Mouse (Mus musculus): ENCODE data around the gene Slc6a8. TPM values are rescaled to one million over a fixed set of nuclear protein-coding genes. Genes with fewer than 3 reads are reported as not detected.

Gene Slc6a8
- total RNA-seq, 2 experiments from 2014 or later = 130 to 145 TPM

DNA sequence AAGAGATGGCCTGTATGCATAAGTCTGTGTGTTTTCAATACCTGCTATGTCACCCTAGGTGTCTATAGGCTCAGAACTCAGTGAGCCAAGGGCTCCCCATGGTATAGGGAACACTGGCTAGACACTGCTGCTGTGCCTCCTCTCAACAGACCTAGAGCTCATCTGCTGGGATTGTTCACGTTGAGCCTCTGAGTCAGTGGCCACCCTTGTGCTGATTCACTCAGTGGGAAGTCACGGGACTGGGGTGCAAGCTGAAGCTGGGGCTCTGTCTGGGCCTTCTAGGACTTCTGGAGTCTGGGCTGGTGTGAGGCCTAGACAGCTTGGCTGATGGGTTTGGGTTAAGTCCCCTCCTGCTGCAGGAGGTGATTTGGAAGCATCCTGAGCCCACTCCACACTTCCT is 2.3 kb downstream of the Slc6a8 start:
- DNase-seq = no peak
- intact Hi-C loops (cut with DNase I) = loop anchor here (10.0 kb wide), 1 partner anchor 410 kb away; no protein-coding TSS in a partner anchor

DNA sequence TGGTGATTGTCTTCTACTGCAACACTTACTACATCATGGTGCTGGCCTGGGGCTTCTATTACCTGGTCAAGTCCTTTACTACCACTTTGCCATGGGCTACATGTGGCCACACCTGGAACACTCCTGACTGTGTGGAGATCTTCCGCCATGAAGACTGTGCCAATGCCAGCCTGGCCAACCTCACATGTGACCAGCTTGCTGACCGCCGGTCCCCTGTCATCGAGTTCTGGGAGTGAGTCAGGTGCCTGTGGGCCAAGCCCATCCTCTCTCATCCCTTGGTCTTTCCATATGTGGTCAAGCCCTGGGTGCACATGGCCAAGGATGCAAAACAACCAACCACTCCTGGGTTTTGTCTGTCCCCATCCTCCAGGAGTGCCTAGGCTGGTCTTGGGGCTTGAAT is 3.7 kb downstream of the Slc6a8 start:
- intact Hi-C loops (cut with DNase I) = loop anchor here (10.0 kb wide), 1 partner anchor 408 kb away; no protein-coding TSS in a partner anchor

GRCm38 (mm10) chrX:73684156-73684555 is 11.2 kb downstream of the Slc6a8 start:
- no peak for DNase-seq
- intact Hi-C loops (cut with DNase I) = no loop called here

More for the DNA sequence above, 3.7 kb downstream of the Slc6a8 start:
- DNase-seq = no peak

GRCm38 (mm10) chrX:73684978-73685377 is 12.0 kb downstream of the Slc6a8 start:
- intact Hi-C loops (cut with DNase I) = no loop called here
- DNase-seq = no peak

- intact Hi-C loops (cut with DNase I) = no loop called here
These were observed 12.7 kb downstream of the Slc6a8 start for GRCm38 (mm10) chrX:73685629-73686028.

DNA sequence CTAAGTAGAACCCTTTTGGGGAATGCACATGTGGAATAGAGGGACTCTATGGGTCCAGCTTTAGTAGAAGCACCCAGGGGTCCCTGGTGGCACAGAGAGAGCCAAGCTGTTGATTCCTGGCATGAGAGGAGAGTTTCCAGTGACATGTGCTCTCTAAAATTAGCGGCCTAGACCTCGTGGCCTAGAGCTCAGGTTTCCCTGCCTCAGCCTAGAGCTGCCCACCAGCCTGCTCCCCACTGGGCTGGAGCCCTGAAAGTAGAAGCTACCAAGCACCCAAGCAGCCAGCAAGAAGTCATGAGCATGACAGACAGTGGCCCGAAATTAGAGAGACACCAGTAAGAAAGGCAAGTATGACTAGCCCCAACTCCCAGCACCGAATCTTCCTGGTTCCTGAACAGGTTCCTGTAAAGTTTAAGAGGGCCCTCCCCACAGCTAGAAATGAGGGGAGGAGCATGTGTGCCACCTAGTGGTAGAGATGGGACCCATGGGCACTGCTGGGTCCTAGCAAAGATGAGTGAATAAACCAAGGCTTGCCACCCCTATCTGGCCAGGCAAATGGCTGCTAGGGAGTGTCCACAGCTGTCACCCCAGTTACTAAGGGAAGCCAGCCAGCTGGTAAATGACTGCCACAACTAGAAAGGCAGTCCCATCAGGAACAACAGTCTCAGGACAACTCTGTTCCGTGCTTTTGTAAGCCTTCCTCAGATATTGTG is 18.1 kb downstream of the Slc6a8 start:
- intact Hi-C loops (cut with DNase I) = no loop called here
- peak; percentile 54 to 58 for DNase-seq

More at GRCm38 (mm10) chrX:73685629-73686028, 12.7 kb downstream of the Slc6a8 start:
- DNase-seq = peak in 1 of 2 experiments; percentile 21

GRCm38 (mm10) chrX:73700472-73700871 is 27.5 kb downstream of the Slc6a8 start:
- no peak for DNase-seq
- intact Hi-C loops (cut with DNase I) = no loop called here

- intact Hi-C loops (cut with DNase I) = loop anchor here (2.0 to 5.0 kb wide), 2 partner anchors 45 to 202 kb away; no protein-coding TSS in a partner anchor
These were observed 42.6 kb downstream of the Slc6a8 start for GRCm38 (mm10) chrX:73715476-73716108.

GRCm38 (mm10) chrX:73716109-73716661 is 43.2 kb downstream of the Slc6a8 start, which contains the start of the genes Bcap31 and Abcd1:
TSS of gene Bcap31 (minus strand) at chrX:73716175.
TSS of gene Abcd1 (plus strand) at chrX:73716597.
- peak; percentile 91 to 93 for DNase-seq
- intact Hi-C loops (cut with DNase I) = loop anchor here (5.0 kb wide), 1 partner anchor 201 kb away; no protein-coding TSS in a partner anchor

More at GRCm38 (mm10) chrX:73715476-73716108, 42.6 kb downstream of the Slc6a8 start:
- peak; percentile 13 to 31 for DNase-seq

GRCm38 (mm10) chrX:73716709-73717545 is 44.0 kb downstream of the Slc6a8 start:
- DNase-seq = peak in 1 of 2 experiments; percentile 15

DNA sequence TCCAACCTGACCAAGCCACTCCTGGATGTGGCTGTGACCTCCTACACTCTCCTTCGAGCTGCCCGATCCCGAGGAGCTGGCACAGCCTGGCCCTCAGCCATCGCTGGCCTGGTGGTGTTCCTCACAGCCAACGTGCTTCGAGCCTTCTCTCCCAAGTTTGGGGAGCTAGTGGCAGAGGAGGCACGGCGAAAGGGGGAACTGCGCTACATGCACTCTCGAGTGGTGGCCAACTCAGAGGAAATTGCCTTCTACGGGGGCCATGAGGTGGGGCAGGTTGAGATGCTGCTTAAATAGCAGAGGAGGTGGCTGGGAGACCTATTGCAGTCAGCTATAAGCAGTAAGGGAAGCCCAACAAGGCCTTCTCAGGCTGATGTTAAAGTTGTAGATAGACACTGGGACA is 44.7 kb downstream of the Slc6a8 start:
- intact Hi-C loops (cut with DNase I) = loop anchor here (2.0 to 5.0 kb wide), 2 partner anchors 71 to 200 kb away; no protein-coding TSS in a partner anchor
- DNase-seq = peak; percentile 26 to 37

More at GRCm38 (mm10) chrX:73716709-73717545, 44.0 kb downstream of the Slc6a8 start:
- intact Hi-C loops (cut with DNase I) = loop anchor here (5.0 kb wide), 1 partner anchor 200 kb away; no protein-coding TSS in a partner anchor

DNA sequence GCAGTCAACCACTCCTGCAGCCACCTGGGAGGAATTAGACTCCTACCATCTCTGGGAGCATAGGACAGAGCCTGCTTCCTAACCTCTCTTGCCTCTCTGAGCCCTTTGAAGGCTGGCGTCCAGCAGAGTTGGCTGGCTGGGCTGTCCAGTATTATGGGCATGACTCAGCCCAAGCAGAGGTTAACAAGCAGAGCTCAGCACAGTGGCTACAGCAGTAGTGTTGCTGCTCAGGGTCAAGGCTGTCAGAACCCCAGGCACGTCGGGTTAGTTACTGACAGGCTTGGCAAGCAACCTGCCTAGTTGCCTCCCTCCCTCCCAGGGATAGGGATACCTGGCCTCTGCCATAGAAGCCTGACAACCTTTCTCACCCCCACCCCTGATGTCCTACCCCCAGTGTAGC is 45.3 kb downstream of the Slc6a8 start:
- intact Hi-C loops (cut with DNase I) = loop anchor here (2.0 to 5.0 kb wide), 2 partner anchors 71 to 199 kb away; no protein-coding TSS in a partner anchor

GRCm38 (mm10) chrX:73718686-73719362 is 45.9 kb downstream of the Slc6a8 start:
- intact Hi-C loops (cut with DNase I) = loop anchor here (2.0 to 5.0 kb wide), 2 partner anchors 70 to 198 kb away; no protein-coding TSS in a partner anchor
- peak; percentile 42 for DNase-seq

More for the DNA sequence above, 45.3 kb downstream of the Slc6a8 start:
- peak; percentile 9 to 27 for DNase-seq

DNA sequence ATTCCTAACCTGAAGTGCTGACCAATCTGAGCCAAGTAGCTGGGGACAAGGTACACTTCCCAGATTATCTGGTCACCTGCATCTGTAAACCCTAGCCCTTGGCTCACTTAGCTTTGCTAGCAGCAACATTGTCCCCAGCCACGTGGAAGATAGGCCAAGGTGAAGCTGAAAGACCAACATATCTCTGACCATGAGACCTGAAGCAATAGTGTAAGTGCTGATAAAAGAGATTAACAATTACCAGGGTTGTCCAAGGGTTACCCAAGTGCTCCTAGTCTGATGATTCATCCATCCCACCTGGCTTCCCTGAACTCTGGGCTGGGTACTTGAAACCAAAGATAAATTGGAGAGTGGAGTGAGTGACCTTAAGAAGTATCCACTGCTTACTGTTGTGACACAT is 58.0 kb downstream of the Slc6a8 start:
- intact Hi-C loops (cut with DNase I) = no loop called here

More for the DNA sequence above, 58.0 kb downstream of the Slc6a8 start:
- no peak for DNase-seq

Other genes with a start within 250 kb of the Slc6a8 start
- not detected for gene Trex2, start 237.8 kb upstream of the Slc6a8 start, total RNA-seq (2021)
- gene Haus7, start 214.1 kb upstream of the Slc6a8 start, total RNA-seq (2021) = 1 to 10 TPM; 6.8 to 6.9 TPM
- 100 to 1,000 TPM; 229 to 253 TPM for gene Bgn, start 189.5 kb upstream of the Slc6a8 start, total RNA-seq (2021)
- under 1 TPM in 1 of 2 experiments, not detected in 1; 0.08 TPM for gene Atp2b3, start 170.1 kb upstream of the Slc6a8 start, total RNA-seq (2021)
- not detected for gene Dusp9, start 33.7 kb upstream of the Slc6a8 start, total RNA-seq (2021)
- 1 to 10 TPM; 5.1 to 7.1 TPM for gene Pnck, start 13.0 kb upstream of the Slc6a8 start, total RNA-seq (2021)
- 10 to 100 TPM; 74.2 to 83.4 TPM for gene Bcap31, start 43.0 kb downstream of the Slc6a8 start, total RNA-seq (2021)
- 10 to 100 TPM; 29.6 to 33.6 TPM for gene Abcd1, start 43.4 kb downstream of the Slc6a8 start, total RNA-seq (2021)
- 1 to 10 TPM; 1.6 to 2.1 TPM for gene Plxnb3, start 83.9 kb downstream of the Slc6a8 start, total RNA-seq (2021)
- 10 to 100 TPM; 31.0 to 33.7 TPM for gene Srpk3, start 101.3 kb downstream of the Slc6a8 start, total RNA-seq (2021)
- gene Idh3g, start 113.7 kb downstream of the Slc6a8 start, total RNA-seq (2021) = 100 to 1,000 TPM; 621 to 648 TPM
- gene Ssr4, start 113.9 kb downstream of the Slc6a8 start, total RNA-seq (2021) = 10 to 100 TPM; 79.0 to 89.6 TPM
- 1 to 10 TPM; 1.4 to 1.5 TPM for gene Pdzd4, start 151.8 kb downstream of the Slc6a8 start, total RNA-seq (2021)
- not detected for gene Avpr2, start 219.0 kb downstream of the Slc6a8 start, total RNA-seq (2021)
- gene L1cam, start 223.0 kb downstream of the Slc6a8 start, total RNA-seq (2021) = 1 to 10 TPM; 2.8 to 4.5 TPM
- gene Arhgap4, start 248.7 kb downstream of the Slc6a8 start, total RNA-seq (2021) = 1 to 10 TPM; 1.2 to 1.5 TPM
- 10 to 100 TPM; 58.2 to 61.4 TPM for gene Naa10, start 248.8 kb downstream of the Slc6a8 start, total RNA-seq (2021)

Measured in heart, postnatal 36 days (tissue).